Mouse (Mus musculus): ENCODE results near the gene Anxa9. TPM values are rescaled to one million over a fixed set of nuclear protein-coding genes. Genes with fewer than 3 reads are reported as not detected.
"Not testable (repeated sequence)": the region's sequence is repeated elsewhere in the genome, so short reads cannot be mapped to it uniquely, and the experiment has no call there.

Anxa9 gene
- under 1 TPM; 0.53 to 0.60 TPM for total RNA-seq (2021)

- DNase-seq, result no peak
- intact Hi-C loops (cut with DNase I), result no loop called here
Observed at GRCm38 (mm10) chr3:95307100-95307499, at the start of gene Anxa9. Gene Anxa9 (minus strand): TSS chr3:95307176.

GRCm38 (mm10) chr3:95355911-95356544 lies 49.1 kb upstream of the Anxa9 start:
- intact Hi-C loops (cut with DNase I); DNase-seq: not testable (repeated sequence)

- DNase-seq, result no peak
- intact Hi-C loops (cut with DNase I), result loop anchor here (1.0 kb wide), 1 partner anchor 101 kb away; no protein-coding TSS in a partner anchor
Observed at GRCm38 (mm10) chr3:95349491-95349890, 42.5 kb upstream of the Anxa9 start.

GRCm38 (mm10) chr3:95348343-95348742 lies 41.4 kb upstream of the Anxa9 start:
- intact Hi-C loops (cut with DNase I); DNase-seq: not testable (repeated sequence)

GRCm38 (mm10) chr3:95346454-95346853 lies 39.5 kb upstream of the Anxa9 start:
- intact Hi-C loops (cut with DNase I), result no loop called here

GRCm38 (mm10) chr3:95343356-95344000 lies 36.5 kb upstream of the Anxa9 start:
- not testable (repeated sequence) for DNase-seq

More at GRCm38 (mm10) chr3:95346454-95346853, 39.5 kb upstream of the Anxa9 start:
- DNase-seq, result no peak

GRCm38 (mm10) chr3:95338251-95338650 lies 31.3 kb upstream of the Anxa9 start:
- intact Hi-C loops (cut with DNase I), result no loop called here
- no peak for DNase-seq

More at GRCm38 (mm10) chr3:95343356-95344000, 36.5 kb upstream of the Anxa9 start:
- intact Hi-C loops (cut with DNase I), result not testable (repeated sequence)

GRCm38 (mm10) chr3:95337345-95337744 lies 30.4 kb upstream of the Anxa9 start:
- DNase-seq, result no peak
- intact Hi-C loops (cut with DNase I), result no loop called here

GRCm38 (mm10) chr3:95331528-95331927 lies 24.6 kb upstream of the Anxa9 start:
- no peak for DNase-seq
- intact Hi-C loops (cut with DNase I), result no loop called here

GRCm38 (mm10) chr3:95328803-95329404 lies 21.9 kb upstream of the Anxa9 start:
- intact Hi-C loops (cut with DNase I), result no loop called here
- no peak for DNase-seq

- intact Hi-C loops (cut with DNase I), result no loop called here
- DNase-seq, result no peak
Observed at GRCm38 (mm10) chr3:95324454-95325144, 17.6 kb upstream of the Anxa9 start.

GRCm38 (mm10) chr3:95323429-95323828 lies 16.5 kb upstream of the Anxa9 start:
- DNase-seq, result no peak

GRCm38 (mm10) chr3:95319701-95320625 lies 13.0 kb upstream of the Anxa9 start:
- intact Hi-C loops (cut with DNase I), result loop anchor here (5.0 kb wide), 1 partner anchor 93 kb away; the partner anchor contains the start of gene Cdc42se1
- DNase-seq, result no peak

More at GRCm38 (mm10) chr3:95323429-95323828, 16.5 kb upstream of the Anxa9 start:
- intact Hi-C loops (cut with DNase I), result no loop called here

GRCm38 (mm10) chr3:95319110-95319509 lies 12.1 kb upstream of the Anxa9 start:
- intact Hi-C loops (cut with DNase I), result loop anchor here (5.0 kb wide), 1 partner anchor 92 kb away; the partner anchor contains the start of gene Cdc42se1
- DNase-seq, result no peak

- peak; percentile 47 to 62 for DNase-seq
- intact Hi-C loops (cut with DNase I), result loop anchor here (5.0 kb wide), 1 partner anchor 91 kb away; the partner anchor contains the start of gene Cdc42se1
Observed at GRCm38 (mm10) chr3:95318548-95318947, 11.6 kb upstream of the Anxa9 start.

- peak; percentile 37 to 62 for DNase-seq
- intact Hi-C loops (cut with DNase I), result loop anchor here (5.0 kb wide), 1 partner anchor 90 kb away; the partner anchor contains the start of gene Cdc42se1
Observed at GRCm38 (mm10) chr3:95317414-95318080, 10.6 kb upstream of the Anxa9 start.

GRCm38 (mm10) chr3:95315844-95316550 lies 9.0 kb upstream of the Anxa9 start:
- intact Hi-C loops (cut with DNase I), result loop anchor here (2.0 to 5.0 kb wide), 2 partner anchors 31 to 89 kb away; partner anchors contain the start of gene Cdc42se1
- DNase-seq, result no peak

All from heart, postnatal 36 days (tissue).